Mouse (Mus musculus): Measurements from ENCODE around the gene Ikzf3.

DNA sequence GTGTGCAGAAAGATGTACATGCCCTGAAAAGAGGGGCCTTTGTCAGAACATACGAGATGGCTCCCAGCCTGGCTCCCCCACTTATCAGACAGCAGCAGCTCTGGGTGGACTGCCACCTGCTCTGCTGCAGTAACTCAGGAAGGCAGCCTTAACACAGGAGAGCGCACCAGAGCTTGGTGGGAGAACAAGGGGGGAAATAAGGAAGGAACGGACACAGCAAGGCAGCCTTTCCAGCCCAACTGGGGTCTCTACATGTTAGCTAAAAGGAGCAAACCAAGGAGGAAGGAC, 37.4 kb upstream of the Ikzf3 start:
- TF ChIP-seq CTCF (IDR thresholded peaks at IDR 0.05; ENCODE audit: low read depth, low read length): no peak
- TF ChIP-seq POLR2A (IDR thresholded peaks at IDR 0.05; ENCODE audit: borderline replicate concordance, low read depth, low read length): no peak
